Mouse (Mus musculus): Measurements from ENCODE around the gene Acer3.

The Acer3 gene
- long read RNA-seq, experiment 1, partial matches to known transcripts, result 0 of 4 reads
- long read RNA-seq, experiment 1, other reads (novel, unspliced or antisense), result 4 of 4 reads
- long read RNA-seq, experiment 2, full-length matches to known transcripts, result 11 of 15 reads
- long read RNA-seq, experiment 2, partial matches to known transcripts, result 1 of 15 reads
- long read RNA-seq, experiment 2, other reads (novel, unspliced or antisense), result 3 of 15 reads

GRCm38 (mm10) chr7:98321083-98321482, at the start of gene Acer3:
Acer3 (minus strand) TSS chr7:98321208.
- intact Hi-C loops (cut with DNase I), result no loop called here

- intact Hi-C loops (cut with DNase I), result no loop called here
Observed at GRCm38 (mm10) chr7:98369762-98370369, 48.9 kb upstream of the Acer3 start.

GRCm38 (mm10) chr7:98361662-98362061, 40.7 kb upstream of the Acer3 start:
- intact Hi-C loops (cut with DNase I), result no loop called here

GRCm38 (mm10) chr7:98361063-98361652, 40.1 kb upstream of the Acer3 start, which contains the start of gene Tsku:
Tsku (minus strand) TSS chr7:98361328.
- intact Hi-C loops (cut with DNase I), result no loop called here

- intact Hi-C loops (cut with DNase I), result no loop called here
Observed at GRCm38 (mm10) chr7:98360621-98360990, 39.6 kb upstream of the Acer3 start.

GRCm38 (mm10) chr7:98359951-98360620, 39.1 kb upstream of the Acer3 start:
- intact Hi-C loops (cut with DNase I), result no loop called here

GRCm38 (mm10) chr7:98358016-98358415, 37.0 kb upstream of the Acer3 start:
- intact Hi-C loops (cut with DNase I), result no loop called here

GRCm38 (mm10) chr7:98357324-98357723, 36.3 kb upstream of the Acer3 start:
- intact Hi-C loops (cut with DNase I), result no loop called here

GRCm38 (mm10) chr7:98354921-98355310, 33.9 kb upstream of the Acer3 start:
- intact Hi-C loops (cut with DNase I), result no loop called here

- intact Hi-C loops (cut with DNase I), result no loop called here
Observed at GRCm38 (mm10) chr7:98354160-98354920, 33.3 kb upstream of the Acer3 start.

GRCm38 (mm10) chr7:98353616-98354015, 32.6 kb upstream of the Acer3 start:
- intact Hi-C loops (cut with DNase I), result no loop called here

GRCm38 (mm10) chr7:98351523-98351922, 30.5 kb upstream of the Acer3 start:
- intact Hi-C loops (cut with DNase I), result no loop called here

- intact Hi-C loops (cut with DNase I), result loop anchor here (1.0 to 5.0 kb wide), 2 partner anchors 80 to 97 kb away; no protein-coding TSS in a partner anchor
Observed at GRCm38 (mm10) chr7:98349821-98350220, 28.8 kb upstream of the Acer3 start.

GRCm38 (mm10) chr7:98349096-98349495, 28.1 kb upstream of the Acer3 start:
- intact Hi-C loops (cut with DNase I), result loop anchor here (1.0 to 5.0 kb wide), 2 partner anchors 81 to 98 kb away; no protein-coding TSS in a partner anchor

GRCm38 (mm10) chr7:98348043-98348442, 27.0 kb upstream of the Acer3 start:
- intact Hi-C loops (cut with DNase I), result loop anchor here (5.0 kb wide), 1 partner anchor 99 kb away; no protein-coding TSS in a partner anchor

GRCm38 (mm10) chr7:98347471-98347870, 26.5 kb upstream of the Acer3 start:
- intact Hi-C loops (cut with DNase I), result loop anchor here (5.0 kb wide), 1 partner anchor 100 kb away; no protein-coding TSS in a partner anchor

- intact Hi-C loops (cut with DNase I), result loop anchor here (5.0 kb wide), 1 partner anchor 102 kb away; no protein-coding TSS in a partner anchor
Observed at GRCm38 (mm10) chr7:98345036-98345435, 24.0 kb upstream of the Acer3 start.

GRCm38 (mm10) chr7:98344361-98344760, 23.4 kb upstream of the Acer3 start:
- intact Hi-C loops (cut with DNase I), result loop anchor here (5.0 kb wide), 2 partner anchors 37 to 192 kb away; no protein-coding TSS in a partner anchor

- intact Hi-C loops (cut with DNase I), result loop anchor here (5.0 kb wide), 2 partner anchors 35 to 190 kb away; no protein-coding TSS in a partner anchor
Observed at GRCm38 (mm10) chr7:98342249-98342648, 21.2 kb upstream of the Acer3 start.

GRCm38 (mm10) chr7:98341475-98341874, 20.5 kb upstream of the Acer3 start:
- intact Hi-C loops (cut with DNase I), result loop anchor here (2.0 to 5.0 kb wide), 3 partner anchors 34 to 189 kb away; no protein-coding TSS in a partner anchor

- intact Hi-C loops (cut with DNase I), result loop anchor here (2.0 to 5.0 kb wide), 3 partner anchors 33 to 188 kb away; no protein-coding TSS in a partner anchor
Observed at GRCm38 (mm10) chr7:98340343-98340742, 19.3 kb upstream of the Acer3 start.
